Mouse (Mus musculus) spleen, postnatal 14 days (tissue): ENCODE measurements around the gene Afap1.

Experiments
- DNase-seq, 2 experiments: peaks; one replicate each; pipeline ENCODE4 v3.0.0; 2021 to 2022; ENCODE audit warnings: low spot score in 2 of 2

Gene Afap1

DNA sequence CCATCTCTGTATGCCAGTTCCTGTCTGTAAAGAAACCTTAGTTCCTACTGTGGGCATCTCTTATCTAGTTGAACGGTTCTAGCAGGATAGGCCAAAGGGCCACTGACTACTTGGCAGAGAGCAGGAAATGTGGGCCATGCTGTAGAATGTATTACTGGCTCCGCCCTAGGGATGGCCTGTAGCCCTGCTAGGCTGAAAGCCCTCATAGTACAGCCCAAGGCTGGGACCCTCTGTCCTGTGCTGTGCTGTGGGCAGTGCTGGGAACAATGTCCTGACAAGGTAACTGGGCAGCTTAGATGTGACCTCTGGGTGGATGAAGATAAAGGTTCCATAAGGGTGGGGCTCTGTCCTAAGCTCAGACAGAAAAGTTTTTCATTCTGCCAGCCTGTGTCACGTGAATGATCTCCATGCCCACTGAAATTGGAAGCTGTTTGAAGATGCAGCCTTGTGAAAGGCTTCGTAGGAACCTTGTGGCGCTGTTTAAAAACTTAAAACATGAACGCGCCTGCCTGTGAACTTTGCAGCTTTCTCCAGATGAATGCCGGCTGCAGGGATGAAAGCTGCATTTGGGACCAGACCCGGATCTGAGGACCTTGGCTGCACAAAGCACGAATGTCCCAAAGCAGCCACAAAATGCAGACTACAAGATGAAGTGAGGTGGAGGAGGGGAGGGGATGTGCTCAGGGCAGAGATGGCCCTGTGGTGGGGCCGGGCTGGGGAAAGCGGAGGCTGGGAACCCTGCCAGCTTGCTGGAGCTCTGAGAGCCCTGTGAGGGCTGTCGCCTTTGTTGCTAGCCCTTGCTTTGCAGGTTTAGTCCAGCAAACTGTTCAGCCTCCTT lies 147.5 kb downstream of the Afap1 start:
- DNase-seq: no peak

- DNase-seq: no peak
These were observed 148.1 kb downstream of the Afap1 start for GRCm38 (mm10) chr5:36041236-36041562.

- DNase-seq: no peak
These were observed 148.6 kb downstream of the Afap1 start for GRCm38 (mm10) chr5:36041756-36042155.

DNA sequence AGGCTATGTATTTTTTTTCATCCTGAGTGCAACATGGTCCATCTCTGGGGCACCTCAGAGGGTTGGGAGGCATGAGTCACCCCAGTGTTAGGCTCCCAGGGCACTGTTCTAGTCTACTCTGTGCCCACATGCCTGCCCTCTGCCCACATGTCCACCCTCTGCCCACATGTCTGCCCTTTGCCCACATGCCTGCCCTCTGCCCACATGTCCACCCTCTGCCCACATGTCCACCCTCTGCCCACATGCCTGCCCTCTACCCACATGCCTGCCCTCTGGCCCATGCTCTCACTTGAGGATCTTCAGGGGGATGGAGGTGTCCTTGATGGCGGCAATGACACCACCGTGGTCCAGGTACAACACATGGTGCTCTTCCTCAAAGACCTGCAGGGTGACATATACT lies 150.0 kb downstream of the Afap1 start:
- DNase-seq: no peak
